ENCODE assay signal across 23 mouse cellular contexts in the genomic region with DNA sequence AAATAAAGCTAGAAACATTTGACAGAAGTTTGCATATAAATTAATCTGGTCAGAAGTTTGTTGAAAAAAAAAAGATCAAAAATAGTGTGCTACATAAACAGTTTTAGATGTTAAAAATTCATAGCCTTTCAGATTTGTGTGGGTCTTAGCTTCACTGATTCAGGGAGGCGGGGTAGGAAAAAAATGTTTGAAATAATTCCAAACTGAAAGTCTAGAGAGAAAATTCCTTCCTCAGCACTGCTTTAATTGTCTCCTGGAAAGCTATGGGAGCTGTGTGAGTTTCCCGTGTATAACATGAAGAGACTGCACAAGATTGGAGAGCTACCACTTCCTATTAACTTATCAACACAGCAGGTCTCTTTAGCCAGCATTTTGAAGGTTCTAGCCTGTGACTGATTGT. TPM values are rescaled to one million over a fixed set of nuclear protein-coding genes. Genes with fewer than 3 reads are reported as not detected.
DNase-seq lines count a peak whose midpoint lies in the region; ATAC-seq and TF ChIP-seq lines count a peak whose summit lies in the region.
"Had no signal": no experiment of that assay in that cellular context is flagged by ENCODE, and none has a peak within 500 bp of the region (broad histone marks: within the 10 kb centered on the region; RNA-seq: fewer than 3 reads in every experiment).

No protein-coding gene starts in this region.

- H3K4me2 ChIP-seq in lung, postnatal 0 days (replicated peaks; ENCODE audit: low read depth, low read length) = no peak overlapping the region

- no peaks in the 10 kb centered on the region for H3K27me3 ChIP-seq in lung, postnatal 0 days (replicated peaks; ENCODE audit: insufficient read depth, low read length)

- 53% methylated on average over 2 of the region's 2 CpGs for WGBS in lung, postnatal 0 days

- TF ChIP-seq CTCF in lung, postnatal 0 days (IDR thresholded peaks at IDR 0.05) = no peak

- H3K4me1 ChIP-seq in lung, postnatal 0 days (ENCODE audit: insufficient read depth, low read depth, low read length) = no peaks in the 10 kb centered on the region

- no peak for DNase-seq in frontal cortex, postnatal 10 days (ENCODE audit: low spot score in 2 of 2)
- peak; percentile 8 for DNase-seq in right cerebral cortex, adult 18-20 months
- DNase-seq in right cerebral cortex, postnatal 10 days (ENCODE audit: low spot score in 2 of 2) = no peak
- DNase-seq in brain, adult 2 months (ENCODE audit: low read depth, low spot score) = peak; percentile 44
- peak; percentile 33 for DNase-seq in telencephalon, adult 2 months (ENCODE audit: low read depth, low spot score)
- no peak for DNase-seq in cerebellum, adult 9-10 months
- DNase-seq in lung, postnatal 0 days (ENCODE audit: low spot score) = no peak
- DNase-seq: adrenal gland, adult 2 months; adrenal gland, adult 8-10 months; adrenal gland, postnatal 10 days; adrenal gland, postnatal 14 days; adrenal gland, postnatal 25 days; adrenal gland, postnatal 36 days; B cell, adult 2 months; cerebellum, adult 11 months; cerebellum, adult 11-12 months; cerebellum, adult 18-20 months had no signal

- no peak overlapping the region for H3K4me3 ChIP-seq in lung, postnatal 0 days (ENCODE audit: low read depth, low read length)

- no peaks in the 10 kb centered on the region for H3K9me3 ChIP-seq in lung, postnatal 0 days (ENCODE audit: low read length)
- H3K9me3 ChIP-seq: G1E had no signal

- no peak for TF ChIP-seq EP300 in lung, postnatal 0 days (IDR thresholded peaks at IDR 0.05)

- peak; percentile 84 for ATAC-seq in frontal cortex, adult (ENCODE audit: low TSS enrichment)
- ATAC-seq in lung, postnatal 0 days = no peak
- ATAC-seq: activated CD4-positive, CD25-positive, alpha-beta regulatory T cell, adult 4 months; CD4-positive, CD25-positive, alpha-beta regulatory T cell, adult 4 months; Patski had no signal

- H3K36me3 ChIP-seq in lung, postnatal 0 days (ENCODE audit: insufficient read depth, low read length) = no peaks in the 10 kb centered on the region
- H3K36me3 ChIP-seq: G1E had no signal

- no peak overlapping the region for H3K27ac ChIP-seq in lung, postnatal 0 days (ENCODE audit: low read length)

- no peak overlapping the region for H3K9ac ChIP-seq in lung, postnatal 0 days (replicated peaks; ENCODE audit: low read depth)

RNA-seq across cellular contexts. Expression of gene Aplnr, which starts 11.5 kb away (rescaled TPM):
- 84.1 and 90.6 TPM in 2 replicates for polyA plus RNA-seq in lung, postnatal 0 days (2015; fragmentation: Nextera tagmentation; extraction: Ambion mirVana)
- polyA plus RNA-seq: activated CD4-positive, CD25-positive, alpha-beta regulatory T cell, adult 4 months; C2C12; CD4-positive, CD25-positive, alpha-beta regulatory T cell, adult 4 months; G1E had no signal

RNA-seq across cellular contexts. Expression of gene Lrrc55, which starts 49.5 kb away (rescaled TPM):
- polyA plus RNA-seq in lung, postnatal 0 days (2015; fragmentation: Nextera tagmentation; extraction: Ambion mirVana) = 0.10 and 0.25 TPM in 2 replicates
- polyA plus RNA-seq: activated CD4-positive, CD25-positive, alpha-beta regulatory T cell, adult 4 months; C2C12; CD4-positive, CD25-positive, alpha-beta regulatory T cell, adult 4 months; G1E had no signal

Comparison
In these comparisons a context has a peak if more than half of its experiments do, and no peak if none do; other contexts are left out.
1. DNase-seq: peak in right cerebral cortex, adult 18-20 months (single experiment), brain, adult 2 months (single experiment) and telencephalon, adult 2 months (single experiment); none in frontal cortex, postnatal 10 days (0 of 2), right cerebral cortex, postnatal 10 days (0 of 2), cerebellum, adult 9-10 months (single experiment) and lung, postnatal 0 days (single experiment).